Mouse (Mus musculus): ENCODE measurements at regions not wholly inside any gene's neighbourhood (a gene's known extent, or its start where the extent isn't known, plus 50 kb on each side); places are given as distances from the start of the nearest gene placed in this dataset.

DNA sequence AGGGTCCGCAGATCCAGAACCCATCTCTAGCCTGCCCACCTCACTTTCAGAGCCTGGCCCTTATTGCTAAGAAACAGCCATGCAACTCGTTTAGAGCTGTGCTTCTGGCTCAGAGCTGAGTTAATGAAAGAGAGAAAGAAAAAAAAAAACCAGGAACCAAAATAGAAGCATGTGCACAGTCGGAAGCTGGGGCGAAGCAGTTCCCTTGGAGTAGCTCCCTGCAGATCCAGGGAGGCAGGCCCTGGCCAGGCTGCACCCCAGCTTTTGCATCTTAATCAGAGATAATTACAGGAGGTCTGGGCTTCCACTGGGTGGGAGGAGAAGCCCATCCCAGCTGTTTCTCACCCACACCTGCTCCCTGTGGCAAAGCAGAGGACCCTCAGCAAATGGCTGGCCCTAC, 53.9 kb downstream of the Adra2c start:
- Histone ChIP-seq H3K9me3 (replicated peaks; ENCODE audit: low read length) (no peaks in the 10 kb centered on the region), H3K4me2 (ENCODE audit: low read length) (no peak overlapping the region), H3K27me3 (ENCODE audit: insufficient read depth, low read length) (no peaks in the 10 kb centered on the region), H3K27ac (no peak overlapping the region), H3K4me1 (replicated peaks; ENCODE audit: insufficient read depth, low read length) (no peaks in the 10 kb centered on the region), H3K4me3 (replicated peaks; ENCODE audit: low read depth, low read length) (no peak overlapping the region), H3K36me3 (ENCODE audit: insufficient read depth, low read length) (no peaks in the 10 kb centered on the region), H3K9ac (ENCODE audit: low read depth, low read length) (no peak overlapping the region)
- DNase-seq (ENCODE audit: low spot score) (no peak), ATAC-seq (replicated peaks; ENCODE audit: low FRiP score, low read depth) (no peak)
- no peak for TF ChIP-seq CTCF (IDR thresholded peaks at IDR 0.05; ENCODE audit: low read depth)
- WGBS: 53% methylated on average over 4 of the region's 4 CpGs

DNA sequence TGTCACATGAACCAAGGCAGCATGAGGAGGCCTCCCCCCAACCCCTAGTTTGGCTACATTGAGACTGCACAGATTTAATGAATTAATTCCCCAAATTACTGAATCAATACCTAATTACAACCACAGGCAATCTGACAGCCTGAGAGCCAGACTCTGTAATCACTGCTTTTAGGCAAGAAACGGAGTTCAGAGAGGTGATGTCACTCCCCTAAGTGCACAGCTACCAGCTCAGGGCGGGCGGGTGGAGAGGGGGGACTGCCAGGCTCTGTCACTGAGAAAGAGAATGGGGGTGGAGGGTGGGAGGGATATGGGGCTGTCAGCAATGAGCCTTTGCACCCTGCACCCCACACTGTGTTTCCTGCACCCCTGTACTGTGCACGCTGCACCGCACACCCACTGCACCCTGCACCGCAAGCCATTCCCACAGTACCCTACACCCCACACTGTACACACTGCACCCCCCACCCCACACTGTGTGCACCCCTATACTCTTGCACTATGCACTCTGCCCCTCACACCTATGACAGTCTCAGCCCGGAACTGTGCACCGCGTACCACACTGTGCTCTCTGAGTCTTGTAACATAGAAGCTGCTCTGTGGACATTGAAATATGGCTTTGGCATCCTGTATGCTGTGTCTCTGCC, 54.4 kb upstream of the Hmx1 start:
- DNase-seq (ENCODE audit: low spot score) (no peak), ATAC-seq (replicated peaks; ENCODE audit: low FRiP score, low read depth) (peak; percentile 54; the same call in 1 of the 2 replicates)
- Histone ChIP-seq H3K27me3 (ENCODE audit: insufficient read depth, low read length) (no peaks in the 10 kb centered on the region), H3K9ac (ENCODE audit: low read depth, low read length) (no peak overlapping the region), H3K9me3 (replicated peaks; ENCODE audit: low read length) (no peaks in the 10 kb centered on the region), H3K4me2 (ENCODE audit: low read length) (no peak overlapping the region), H3K4me1 (replicated peaks; ENCODE audit: insufficient read depth, low read length) (no peaks in the 10 kb centered on the region), H3K36me3 (ENCODE audit: insufficient read depth, low read length) (no peaks in the 10 kb centered on the region), H3K27ac (no peak overlapping the region), H3K4me3 (replicated peaks; ENCODE audit: low read depth, low read length) (no peak overlapping the region)
- 80% methylated on average over 9 of the region's 9 CpGs for WGBS
- no peak for TF ChIP-seq CTCF (IDR thresholded peaks at IDR 0.05; ENCODE audit: low read depth)

DNA sequence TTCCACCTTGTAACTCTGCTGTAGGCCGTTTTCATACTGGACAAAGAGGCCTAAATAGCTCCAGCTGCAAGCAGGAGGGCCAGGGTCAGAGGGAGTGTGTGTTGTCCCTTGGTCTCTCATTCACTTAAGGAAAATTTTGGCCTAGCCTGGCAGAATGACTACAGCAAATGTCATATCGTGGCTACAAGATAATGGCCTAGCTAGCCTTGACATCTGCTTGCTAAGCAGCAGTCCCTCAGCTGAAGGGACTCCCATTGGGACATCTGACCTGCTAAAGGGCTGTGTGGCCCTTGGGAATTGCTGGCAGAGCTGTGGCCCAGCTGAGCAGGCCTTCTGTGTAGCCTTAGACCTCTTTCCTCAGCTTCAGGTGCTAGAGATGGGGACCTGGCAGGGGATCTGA, 53.8 kb upstream of the Hmx1 start:
- H3K4me3 ChIP-seq (replicated peaks; ENCODE audit: low read depth, low read length): no peak overlapping the region
- no peak overlapping the region for H3K9ac ChIP-seq (ENCODE audit: low read depth, low read length)
- no peak for TF ChIP-seq CTCF (IDR thresholded peaks at IDR 0.05; ENCODE audit: low read depth)
- WGBS: 36% methylated on average over 2 of the region's 2 CpGs
- H3K4me1 ChIP-seq (replicated peaks; ENCODE audit: insufficient read depth, low read length): no peaks in the 10 kb centered on the region
- H3K27me3 ChIP-seq (ENCODE audit: insufficient read depth, low read length): no peaks in the 10 kb centered on the region
- no peak for ATAC-seq (replicated peaks; ENCODE audit: low FRiP score, low read depth)
- H3K9me3 ChIP-seq (replicated peaks; ENCODE audit: low read length): no peaks in the 10 kb centered on the region
- DNase-seq (ENCODE audit: low spot score): no peak
- no peak overlapping the region for H3K4me2 ChIP-seq (ENCODE audit: low read length)
- H3K36me3 ChIP-seq (ENCODE audit: insufficient read depth, low read length): no peaks in the 10 kb centered on the region
- H3K27ac ChIP-seq: no peak overlapping the region

Measured in kidney, postnatal 0 days (tissue).